Mouse (Mus musculus) stomach, postnatal 0 days (tissue): ENCODE data around the gene Gm47283. TPM values are rescaled to one million over a fixed set of nuclear protein-coding genes. Genes with fewer than 3 reads are reported as not detected.
"Not testable (repeated sequence)": the region's sequence is repeated elsewhere in the genome, so short reads cannot be mapped to it uniquely, and the experiment has no call there.

ENCODE experiments used
- ATAC-seq: fragments of 200-750 bp; cut with Nextera tagmentation; 2 replicates; pipeline ENCODE4 v1.8.0; 2017; ENCODE audit not compliant: low FRiP score, low TSS enrichment
- DNase-seq: peaks from one replicate; pipeline ENCODE4 v3.0.0-alpha.2; 2016; ENCODE audit warnings: low spot score
- H3K27ac ChIP-seq: fragments of 300-500 bp; sonication (generic); replicated peaks from 2 replicates; pipeline ENCODE4 v1.5.1; 2014; ENCODE audit warnings: mild to moderate bottlenecking, control low read depth
- H3K27me3 ChIP-seq: fragments of 300-500 bp; sonication (generic); 2 replicates; pipeline ENCODE4 v1.6.1; 2014; ENCODE audit warnings: low read length; ENCODE audit not compliant: control insufficient read depth, insufficient read depth
- H3K36me3 ChIP-seq: fragments of 300-500 bp; sonication (generic); 2 replicates; pipeline ENCODE4 v1.6.1; 2014; ENCODE audit warnings: low read length, mixed read lengths; ENCODE audit not compliant: control insufficient read depth, insufficient read depth
- H3K4me1 ChIP-seq: fragments of 300-500 bp; sonication (generic); replicated peaks from 2 replicates; pipeline ENCODE4 v1.6.1; 2014; ENCODE audit warnings: antibody characterized with exemption; ENCODE audit not compliant: control insufficient read depth, insufficient read depth
- H3K4me2 ChIP-seq: fragments of 300-500 bp; sonication (generic); replicated peaks from 2 replicates; pipeline ENCODE4 v1.6.1; 2014; ENCODE audit warnings: low read depth, mild to moderate bottlenecking, control low read depth, moderate library complexity
- H3K4me3 ChIP-seq: fragments of 300-500 bp; sonication (generic); 2 replicates; pipeline ENCODE4 v1.5.1; 2014; ENCODE audit warnings: low read depth, low read length, control low read depth
- H3K9ac ChIP-seq: fragments of 300-500 bp; sonication (generic); 2 replicates; pipeline ENCODE4 v1.6.1; 2014; ENCODE audit warnings: mild to moderate bottlenecking, low read length, control low read depth, mixed read lengths
- H3K9me3 ChIP-seq: fragments of 300-500 bp; sonication (generic); 2 replicates; pipeline ENCODE4 v1.6.1; 2016; ENCODE audit warnings: low read length; ENCODE audit not compliant: control insufficient read depth
- CTCF ChIP-seq: IDR thresholded peaks from 2 replicates; pipeline ENCODE4 v1.5.1; 2016; ENCODE audit warnings: antibody characterized with exemption, low read depth, mild to moderate bottlenecking, moderate library complexity
- EP300 ChIP-seq: optimal IDR thresholded peaks from 2 replicates; pipeline ENCODE3; 2016; ENCODE audit warnings: antibody characterized with exemption
- WGBS: fragments of 180-500 bp; shearing (Covaris S2); extraction: QIAGEN DNeasy Blood & Tissue Kit; methylation state at CpG from one replicate; pipeline ENCODE4 v1.1.7; 2014; 5-methylcytosine and 5-hydroxymethylcytosine counted together
- polyA plus RNA-seq: library from polyadenylated mRNA; unstranded; fragments of >200 nt; fragmentation: Nextera tagmentation; extraction: Ambion mirVana; gene quantifications from 2 replicates; pipeline ENCODE4 v1.2.1, GENCODE M21; 2015

The Gm47283 gene
- polyA plus RNA-seq, 1 experiment from 2014 or later, result not detected

DNA sequence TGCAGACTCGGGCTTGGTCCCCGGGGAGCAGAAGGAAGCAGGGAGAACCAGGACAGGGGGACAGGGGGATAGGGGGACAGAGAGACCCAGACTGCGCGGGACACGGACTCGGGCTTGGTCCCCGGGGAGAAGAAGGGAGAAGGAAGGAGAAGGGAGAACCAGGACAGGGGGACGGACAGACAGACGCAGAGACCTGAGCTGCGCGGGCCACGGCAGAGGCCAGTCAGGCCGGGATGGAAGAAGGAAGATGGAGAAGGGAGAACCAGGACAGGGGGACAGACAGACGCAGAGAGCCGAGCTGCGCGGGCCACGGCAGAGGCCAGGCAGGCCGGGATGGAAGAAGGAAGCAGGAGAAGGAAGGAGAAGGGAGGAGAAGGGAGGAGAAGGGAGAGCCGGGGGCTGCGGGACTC lies 40.7 kb upstream of the Gm47283 start:
- DNase-seq (peak; percentile 16), ATAC-seq (no peak)
- TF ChIP-seq CTCF, result no peak
- no peak for TF ChIP-seq EP300
- no peak overlapping the region for H3K27ac ChIP-seq
- H3K4me2 ChIP-seq, result no peak overlapping the region
- H3K4me3 ChIP-seq, result no peak overlapping the region
- WGBS, result 86% methylated on average over 19 of the region's 21 CpGs
- H3K36me3 ChIP-seq, result peaks cover 15% of the 10 kb centered on the region
- H3K9me3 ChIP-seq, result peaks cover 15% of the 10 kb centered on the region
- H3K27me3 ChIP-seq, result no peaks in the 10 kb centered on the region
- H3K4me1 ChIP-seq, result no peaks in the 10 kb centered on the region
- no peak overlapping the region for H3K9ac ChIP-seq

DNA sequence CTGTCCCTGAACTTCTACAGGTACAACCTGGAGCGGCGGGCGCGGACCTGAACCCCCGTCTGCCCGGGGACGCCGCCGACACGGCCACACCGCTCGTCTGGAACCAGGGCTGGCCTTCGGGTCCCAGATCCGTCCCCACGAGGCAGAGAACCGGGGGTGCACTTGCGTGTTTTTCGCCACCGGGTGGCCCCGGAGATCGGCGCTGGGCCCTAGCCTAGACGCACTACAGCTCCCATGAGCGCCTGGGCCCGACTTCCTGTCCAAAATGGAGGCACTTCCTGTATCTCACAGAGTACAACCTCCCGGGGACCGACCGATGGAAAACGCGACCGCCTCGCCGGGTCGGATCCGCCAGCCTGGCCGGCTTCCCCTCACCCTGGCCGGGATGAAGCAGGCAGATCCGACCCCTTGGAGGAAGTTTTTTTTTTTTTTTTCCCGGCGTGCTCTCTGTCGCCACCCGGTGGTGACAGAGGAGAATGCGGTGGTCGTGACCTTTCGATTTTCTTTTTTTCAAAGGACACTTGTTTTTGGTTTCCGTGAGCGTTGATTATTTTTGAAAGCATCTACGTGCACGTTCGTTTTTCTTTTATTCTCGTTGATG lies 40.1 kb upstream of the Gm47283 start:
- 57% methylated on average over 50 of the region's 51 CpGs for whole genome bisulfite sequencing
- DNase-seq, result peak; percentile 81
- not testable (repeated sequence) for H3K9me3 ChIP-seq, H3K4me1 ChIP-seq, H3K9ac ChIP-seq, H3K27me3 ChIP-seq, H3K4me2 ChIP-seq, H3K4me3 ChIP-seq, H3K27ac ChIP-seq
- H3K36me3 ChIP-seq, result peaks cover 10% of the 10 kb centered on the region
- peak; percentile 99 for ATAC-seq

DNA sequence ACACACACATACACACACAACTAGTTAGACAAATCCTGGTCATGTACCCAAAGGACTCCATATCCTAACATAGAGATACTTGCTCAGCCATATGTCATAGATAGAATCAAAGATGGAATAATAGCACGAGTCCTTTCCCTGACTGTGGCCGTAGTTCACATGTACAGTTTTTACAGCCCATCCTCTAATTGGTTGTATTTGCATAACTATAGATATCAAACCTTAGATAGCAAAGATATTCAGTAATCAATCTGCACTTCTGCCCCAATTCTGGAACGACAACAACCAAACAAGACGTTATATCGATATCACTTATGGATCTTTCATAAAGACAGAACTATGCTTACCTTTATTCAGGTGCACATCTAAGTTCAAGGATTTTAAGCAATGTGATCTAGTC lies 39.3 kb upstream of the Gm47283 start:
- not testable (repeated sequence) for ATAC-seq, H3K27me3 ChIP-seq, DNase-seq, H3K4me1 ChIP-seq, H3K4me3 ChIP-seq, H3K27ac ChIP-seq, H3K36me3 ChIP-seq, H3K4me2 ChIP-seq, H3K9me3 ChIP-seq, H3K9ac ChIP-seq
- WGBS, result 90% methylated on average over 5 of the region's 5 CpGs

DNA sequence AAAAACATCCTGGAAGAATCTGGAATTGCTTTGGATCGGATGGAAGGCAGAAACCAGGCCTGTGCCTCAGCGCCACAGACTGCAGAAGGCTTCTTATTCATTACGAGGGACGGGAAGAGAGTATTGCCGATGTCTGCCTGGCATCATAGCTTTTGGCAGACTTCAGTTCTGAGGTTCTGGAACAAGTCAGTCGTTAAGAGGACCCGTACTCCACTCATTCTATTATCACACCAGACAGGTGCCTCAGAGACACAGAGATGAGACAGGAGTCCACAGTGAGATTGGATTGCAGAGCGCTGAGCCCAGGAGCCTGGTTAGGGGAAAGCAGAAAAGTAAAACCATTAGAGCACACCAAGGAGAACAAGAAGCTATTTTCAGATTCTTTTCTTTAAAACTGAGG lies 29.8 kb upstream of the Gm47283 start, which contains the start of gene Gm21860:
TSS of gene Gm21860 (minus strand) at position 101 of the 400 bp plus-strand sequence.
- not testable (repeated sequence) for ATAC-seq, H3K9ac ChIP-seq, H3K4me2 ChIP-seq, H3K36me3 ChIP-seq, H3K27me3 ChIP-seq, H3K27ac ChIP-seq, H3K9me3 ChIP-seq, H3K4me3 ChIP-seq, H3K4me1 ChIP-seq, DNase-seq
- no CpG with 5 or more reads among the region's 8 CpGs for WGBS

DNA sequence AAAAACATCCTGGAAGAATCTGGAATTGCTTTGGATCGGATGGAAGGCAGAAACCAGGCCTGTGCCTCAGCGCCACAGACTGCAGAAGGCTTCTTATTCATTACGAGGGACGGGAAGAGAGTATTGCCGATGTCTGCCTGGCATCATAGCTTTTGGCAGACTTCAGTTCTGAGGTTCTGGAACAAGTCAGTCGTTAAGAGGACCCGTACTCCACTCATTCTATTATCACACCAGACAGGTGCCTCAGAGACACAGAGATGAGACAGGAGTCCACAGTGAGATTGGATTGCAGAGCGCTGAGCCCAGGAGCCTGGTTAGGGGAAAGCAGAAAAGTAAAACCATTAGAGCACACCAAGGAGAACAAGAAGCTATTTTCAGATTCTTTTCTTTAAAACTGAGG lies 54.5 kb downstream of the Gm47283 start, which contains the start of gene Gm21748:
TSS of gene Gm21748 (minus strand) at position 101 of the 400 bp plus-strand sequence.
- not testable (repeated sequence) for H3K27ac ChIP-seq, H3K4me3 ChIP-seq, H3K9ac ChIP-seq, ATAC-seq, H3K4me1 ChIP-seq, H3K36me3 ChIP-seq, H3K9me3 ChIP-seq, DNase-seq, H3K27me3 ChIP-seq, H3K4me2 ChIP-seq
- WGBS, result no CpG with 5 or more reads among the region's 8 CpGs

Other genes with a start within 250 kb of the Gm47283 start
- not detected in 2 replicates for gene Gm21860, start 29.9 kb upstream of the Gm47283 start, polyA plus RNA-seq
- not detected in 2 replicates for gene Gm21748, start 54.4 kb downstream of the Gm47283 start, polyA plus RNA-seq